Mouse (Mus musculus) erythroblast, embryonic 14.5 days (primary cell): ENCODE measurements around the gene Ypel3.

ENCODE experiments used
- GATA1 ChIP-seq: IDR thresholded peaks from 2 replicates; pipeline ENCODE4 v1.6.1; 2012; ENCODE audit warnings: low read length, inconsistent platforms, mixed read lengths
- TAL1 ChIP-seq: IDR thresholded peaks from 3 replicates; pipeline ENCODE4 v1.6.1; 2012; ENCODE audit warnings: low read length, inconsistent platforms, mixed read lengths

DNA sequence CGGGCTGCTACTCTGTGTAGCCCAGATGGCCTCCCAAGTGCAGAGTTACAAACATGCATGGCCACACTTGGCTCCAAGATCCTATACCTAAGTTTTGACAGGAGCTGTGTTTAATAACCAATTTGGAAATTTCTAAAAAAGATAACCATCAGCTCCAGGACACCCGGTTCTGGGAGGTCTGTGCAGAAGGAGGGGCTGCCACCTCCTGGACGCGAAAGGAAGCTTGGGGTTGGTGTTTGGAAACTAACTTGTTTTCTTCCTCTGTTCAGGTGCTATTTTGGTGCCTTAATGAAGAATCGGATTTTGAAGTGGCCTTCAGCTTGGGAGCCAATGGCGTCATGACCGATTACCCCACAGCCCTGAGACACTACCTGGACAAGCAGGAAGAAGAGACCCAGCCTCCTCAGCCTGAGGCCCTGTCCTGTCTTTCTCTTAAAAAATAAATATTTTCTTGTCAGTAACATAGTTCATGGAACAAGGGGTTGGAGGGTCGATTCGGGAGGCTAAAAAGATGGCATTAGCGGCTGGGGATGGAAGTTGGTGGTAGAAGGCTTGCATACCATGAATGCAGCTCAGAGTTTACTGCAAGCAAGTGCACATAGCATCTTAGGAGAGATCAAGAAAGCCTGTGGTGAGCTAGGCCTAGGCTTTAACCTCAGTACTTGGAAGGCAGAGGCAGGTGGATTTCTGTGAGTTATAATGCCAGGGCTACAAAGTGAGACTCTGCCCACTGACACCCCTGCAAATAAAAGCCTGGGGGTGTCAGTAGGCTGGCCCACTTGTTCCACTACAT, 1.4 kb upstream of the Ypel3 start:
- TF ChIP-seq TAL1 (no peak), GATA1 (no peak)
